Mouse (Mus musculus) forebrain, embryonic 14.5 days (tissue): Measurements from ENCODE around the gene Gabrb1. TPM values are rescaled to one million over a fixed set of nuclear protein-coding genes. Genes with fewer than 3 reads are reported as not detected.
"Not testable (repeated sequence)": the region's sequence is repeated elsewhere in the genome, so short reads cannot be mapped to it uniquely, and the experiment has no call there.

Experiments used
- ATAC-seq: fragments of 200-750 bp; cut with Nextera tagmentation; 2 replicates; pipeline ENCODE4 v1.8.0; 2017; ENCODE audit warnings: mild to moderate bottlenecking, moderate library complexity
- DNase-seq: peaks from one replicate; pipeline ENCODE4 v3.0.0-alpha.2; 2015; ENCODE audit warnings: low spot score
- H3K27ac ChIP-seq: fragments of 300-500 bp; sonication (generic); 2 replicates; pipeline ENCODE4 v1.5.1; 2014; ENCODE audit warnings: low read depth, mild to moderate bottlenecking, control low read depth, low read length, moderate library complexity
- H3K27me3 ChIP-seq: fragments of 300-500 bp; sonication (generic); replicated peaks from 2 replicates; pipeline ENCODE4 v1.6.1; 2014; ENCODE audit warnings: low read length, control low read depth, mixed read lengths; ENCODE audit not compliant: control insufficient read depth, insufficient read depth
- H3K36me3 ChIP-seq: fragments of 300-500 bp; sonication (generic); 2 replicates; pipeline ENCODE4 v1.6.1; 2014; ENCODE audit warnings: low read length, control low read depth; ENCODE audit not compliant: control insufficient read depth, insufficient read depth
- H3K4me1 ChIP-seq: fragments of 300-500 bp; sonication (generic); 2 replicates; pipeline ENCODE4 v1.6.1; 2014; ENCODE audit warnings: antibody characterized with exemption, low read length, control low read depth; ENCODE audit not compliant: control insufficient read depth, insufficient read depth
- H3K4me2 ChIP-seq: fragments of 300-500 bp; sonication (generic); 2 replicates; pipeline ENCODE4 v1.6.1; 2014; ENCODE audit warnings: mild to moderate bottlenecking, control low read depth, low read length
- H3K4me3 ChIP-seq: fragments of 300-500 bp; sonication (generic); 2 replicates; pipeline ENCODE4 v1.5.1; 2014; ENCODE audit warnings: low read depth, low read length, control low read depth
- H3K9ac ChIP-seq: fragments of 300-500 bp; sonication (generic); 2 replicates; pipeline ENCODE4 v1.6.1; 2014; ENCODE audit warnings: mild to moderate bottlenecking, low read length, control low read depth, moderate library complexity
- H3K9me3 ChIP-seq: fragments of 300-500 bp; sonication (generic); replicated peaks from 2 replicates; pipeline ENCODE4 v1.6.1; 2016; ENCODE audit warnings: low read length, control low read depth, mixed read lengths; ENCODE audit not compliant: control insufficient read depth
- WGBS: fragments of 180-500 bp; shearing (Covaris S2); extraction: QIAGEN DNeasy Blood & Tissue Kit; methylation state at CpG from one replicate; pipeline ENCODE4 v1.1.7; 2014; 5-methylcytosine and 5-hydroxymethylcytosine counted together
- polyA plus RNA-seq: library from polyadenylated mRNA; unstranded; fragments of >200 nt; fragmentation: Nextera tagmentation; extraction: Ambion mirVana; gene quantifications from 2 replicates; pipeline ENCODE4 v1.2.1, GENCODE M21; 2014

The Gabrb1 gene
- polyA plus RNA-seq, 1 experiment from 2014 or later: 8.5 TPM

DNA sequence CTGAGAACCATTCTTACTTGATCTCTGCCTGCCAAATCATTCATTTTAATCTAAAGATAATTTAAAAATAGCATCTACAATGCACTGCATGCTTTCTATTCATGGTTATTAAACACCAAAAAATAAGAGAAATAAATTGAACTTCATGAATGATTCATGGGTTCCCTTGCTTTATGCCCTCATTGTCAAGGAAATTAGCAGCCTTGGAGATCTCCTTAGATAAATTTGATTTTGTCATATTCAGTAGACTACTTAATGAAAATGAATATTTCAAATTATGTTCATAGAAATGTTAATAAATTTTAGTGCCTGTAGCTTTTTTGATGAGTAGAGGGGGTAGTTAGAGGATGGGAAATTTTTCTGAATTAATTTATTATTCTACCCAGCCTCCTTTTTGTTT, 379.0 kb downstream of the Gabrb1 start:
- no peaks in the 10 kb centered on the region for H3K4me1 ChIP-seq
- no peaks in the 10 kb centered on the region for H3K9me3 ChIP-seq
- no peak overlapping the region for H3K9ac ChIP-seq
- H3K36me3 ChIP-seq: no peaks in the 10 kb centered on the region
- ATAC-seq (no peak), DNase-seq (peak; percentile 28)
- H3K27me3 ChIP-seq: no peaks in the 10 kb centered on the region
- H3K4me2 ChIP-seq: no peak overlapping the region
- no peak overlapping the region for H3K27ac ChIP-seq
- H3K4me3 ChIP-seq: no peak overlapping the region

DNA sequence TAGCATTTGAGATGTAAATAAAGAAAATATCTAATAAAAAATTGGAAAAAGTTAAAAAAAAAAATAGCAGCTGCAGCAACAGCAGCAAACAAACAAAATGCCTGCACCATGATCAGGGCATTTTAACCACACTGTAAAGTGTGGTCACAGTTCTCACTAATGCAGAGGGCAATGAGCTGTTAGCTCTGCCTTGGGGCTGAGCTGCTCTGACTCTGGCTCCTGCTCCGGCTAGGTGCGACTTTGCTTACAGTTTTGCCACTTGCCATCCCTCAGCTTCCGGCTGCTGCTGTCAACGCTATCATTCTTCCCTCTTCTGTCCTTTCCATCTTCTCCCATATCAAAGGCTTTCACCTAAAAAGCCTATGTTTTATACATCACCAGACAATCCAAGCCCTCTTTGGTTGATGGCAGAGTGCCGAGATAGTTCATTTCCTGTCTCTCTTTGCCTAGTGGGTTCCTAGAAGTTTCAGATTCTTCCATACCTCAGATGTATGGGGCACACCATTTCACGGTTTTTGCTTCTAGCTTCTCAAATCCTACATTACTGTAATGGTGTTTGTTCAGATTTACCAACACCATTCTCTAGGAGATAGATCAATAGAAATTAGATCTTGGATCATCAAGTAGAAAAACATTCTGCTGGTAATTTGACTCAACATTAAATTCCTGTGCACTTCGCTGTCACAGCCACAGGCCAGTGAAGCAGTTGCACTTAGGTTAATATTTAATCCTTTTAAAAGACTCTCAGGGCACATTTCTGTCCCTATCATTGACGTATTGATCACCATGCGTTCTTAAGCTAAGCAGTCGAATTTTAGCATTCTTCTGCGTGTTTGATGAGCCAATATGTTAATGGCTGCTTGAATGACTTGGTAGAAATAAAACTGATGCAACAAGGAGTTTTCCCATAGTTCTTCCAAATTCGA, 385.6 kb downstream of the Gabrb1 start:
- WGBS: 90% methylated on average over 12 of the region's 12 CpGs
- ATAC-seq: no peak
- no peaks in the 10 kb centered on the region for H3K4me1 ChIP-seq

GRCm38 (mm10) chr5:72046261-72046660, 388.3 kb downstream of the Gabrb1 start:
- DNase-seq (peak; percentile 53), ATAC-seq (peak; percentile 57)
- no peaks in the 10 kb centered on the region for H3K27me3 ChIP-seq
- no peak overlapping the region for H3K4me3 ChIP-seq
- no peak overlapping the region for H3K9ac ChIP-seq
- H3K36me3 ChIP-seq: no peaks in the 10 kb centered on the region
- H3K27ac ChIP-seq: no peak overlapping the region
- H3K4me1 ChIP-seq: no peaks in the 10 kb centered on the region
- no peak overlapping the region for H3K4me2 ChIP-seq
- 48% methylated on average over 2 of the region's 2 CpGs for WGBS
- H3K9me3 ChIP-seq: no peaks in the 10 kb centered on the region

More for the DNA sequence above, 385.6 kb downstream of the Gabrb1 start:
- Histone ChIP-seq H3K36me3 (no peaks in the 10 kb centered on the region), H3K9me3 (no peaks in the 10 kb centered on the region), H3K4me2 (no peak overlapping the region), H3K27ac (no peak overlapping the region), H3K9ac (no peak overlapping the region), H3K4me3 (no peak overlapping the region), H3K27me3 (no peaks in the 10 kb centered on the region)
- no peak for DNase-seq

DNA sequence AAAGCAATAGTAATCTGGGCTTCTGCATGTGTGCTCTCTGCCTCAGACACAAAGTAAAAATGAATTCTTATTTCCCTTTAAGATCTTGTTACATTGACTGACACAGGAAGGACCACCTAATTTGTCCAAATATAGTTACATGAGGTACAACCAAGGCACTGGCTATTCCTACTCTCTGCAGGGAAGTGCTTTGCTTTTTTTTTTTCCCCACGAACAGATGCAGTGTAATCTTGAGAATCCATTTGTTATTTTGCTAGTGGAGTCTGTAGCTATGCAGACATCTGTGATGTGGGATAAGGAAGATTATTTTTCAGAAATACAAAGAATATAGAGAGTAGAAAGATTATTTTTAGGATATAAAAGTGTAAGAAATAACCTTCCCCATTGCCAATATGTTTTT, 406.2 kb downstream of the Gabrb1 start:
- Histone ChIP-seq H3K4me3 (no peak overlapping the region), H3K27ac (no peak overlapping the region), H3K4me2 (no peak overlapping the region), H3K4me1 (no peaks in the 10 kb centered on the region), H3K9me3 (no peaks in the 10 kb centered on the region), H3K9ac (no peak overlapping the region), H3K27me3 (no peaks in the 10 kb centered on the region), H3K36me3 (no peaks in the 10 kb centered on the region)
- no peak for DNase-seq
- ATAC-seq: no peak
- WGBS: 62% methylated on average over 1 of the region's 1 CpGs

DNA sequence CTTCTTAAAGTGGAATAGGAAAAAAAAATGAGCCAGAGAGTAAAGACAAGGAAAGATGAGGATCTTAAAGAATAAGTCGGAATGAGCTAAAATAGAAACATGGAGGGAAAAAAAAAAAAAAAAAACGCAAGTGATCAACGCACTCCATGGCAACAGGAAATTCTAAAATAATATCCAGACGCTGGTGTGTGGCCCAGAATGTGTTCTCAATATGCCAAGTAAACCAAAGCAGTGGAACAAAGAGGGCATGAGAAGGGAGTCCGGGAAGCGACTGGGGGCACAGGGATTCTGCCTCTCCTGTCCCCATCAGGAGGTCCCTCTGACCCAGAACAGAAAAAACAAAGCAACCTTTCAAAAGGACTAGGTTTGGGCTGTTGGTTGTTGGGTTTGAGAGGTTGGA, 410.9 kb downstream of the Gabrb1 start:
- Histone ChIP-seq H3K4me3 (no peak overlapping the region), H3K27me3 (no peaks in the 10 kb centered on the region), H3K36me3 (no peaks in the 10 kb centered on the region), H3K27ac (no peak overlapping the region), H3K9me3 (no peaks in the 10 kb centered on the region), H3K9ac (no peak overlapping the region), H3K4me1 (no peaks in the 10 kb centered on the region), H3K4me2 (no peak overlapping the region)
- DNase-seq: no peak
- ATAC-seq: no peak
- 68% methylated on average over 6 of the region's 6 CpGs for WGBS

- H3K4me2 ChIP-seq, H3K4me1 ChIP-seq, H3K4me3 ChIP-seq, DNase-seq, H3K27me3 ChIP-seq, H3K27ac ChIP-seq, ATAC-seq, H3K9ac ChIP-seq, H3K9me3 ChIP-seq, H3K36me3 ChIP-seq: not testable (repeated sequence)
- WGBS: 93% methylated on average over 7 of the region's 7 CpGs
These were observed 411.5 kb downstream of the Gabrb1 start for GRCm38 (mm10) chr5:72069398-72069797.

DNA sequence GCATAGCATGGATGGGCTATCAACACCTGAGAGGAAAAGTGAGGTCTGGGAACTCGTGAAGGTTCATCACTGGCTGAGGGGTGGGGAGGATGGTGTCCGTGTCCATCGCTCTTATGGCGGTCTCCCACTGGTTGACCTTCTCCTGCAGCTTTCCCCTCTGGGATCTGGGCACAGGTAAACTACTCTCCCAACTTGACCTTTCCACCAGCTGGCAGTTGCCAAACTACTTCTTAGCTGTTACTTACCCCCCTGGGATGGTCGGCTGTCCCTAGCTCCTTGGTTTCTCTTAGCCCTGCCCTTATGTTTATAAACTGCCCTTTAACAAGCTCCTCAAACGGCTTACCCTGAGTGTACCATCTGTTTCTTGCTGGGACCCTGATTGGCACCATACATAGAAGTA, 418.9 kb downstream of the Gabrb1 start:
- DNase-seq (no peak), ATAC-seq (no peak)
- 92% methylated on average over 6 of the region's 6 CpGs for WGBS
- Histone ChIP-seq H3K27me3 (no peaks in the 10 kb centered on the region), H3K36me3 (no peaks in the 10 kb centered on the region), H3K4me3 (no peak overlapping the region), H3K9ac (no peak overlapping the region), H3K4me1 (no peaks in the 10 kb centered on the region), H3K27ac (no peak overlapping the region), H3K9me3 (no peaks in the 10 kb centered on the region), H3K4me2 (no peak overlapping the region)

- Histone ChIP-seq H3K9me3 (no peaks in the 10 kb centered on the region), H3K4me1 (no peaks in the 10 kb centered on the region), H3K4me2 (no peak overlapping the region), H3K9ac (no peak overlapping the region), H3K36me3 (no peaks in the 10 kb centered on the region), H3K4me3 (no peak overlapping the region), H3K27ac (no peak overlapping the region), H3K27me3 (no peaks in the 10 kb centered on the region)
- WGBS: 80% methylated on average over 1 of the region's 1 CpGs
- DNase-seq (no peak), ATAC-seq (no peak)
These were observed 428.6 kb downstream of the Gabrb1 start for GRCm38 (mm10) chr5:72086518-72086917.

DNA sequence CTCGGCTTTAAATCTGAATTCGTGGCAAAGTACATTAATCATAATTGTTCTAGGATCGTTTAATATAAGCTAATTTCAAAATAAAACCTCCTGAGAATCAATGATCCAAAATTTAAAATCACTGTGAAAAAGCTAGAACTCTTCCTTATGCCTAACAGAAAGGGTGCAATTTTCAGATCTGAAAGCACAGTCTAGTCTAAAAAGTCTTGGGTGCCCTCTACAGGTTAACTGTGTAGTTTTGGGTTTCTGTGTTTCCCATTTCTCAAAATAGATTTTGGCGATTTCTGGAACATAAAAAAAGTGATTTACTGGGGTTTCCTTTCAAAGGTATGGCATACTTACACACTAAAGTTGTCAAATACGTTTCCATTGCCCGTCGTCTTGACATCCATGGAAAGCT, 436.7 kb downstream of the Gabrb1 start:
- H3K4me3 ChIP-seq: no peak overlapping the region
- H3K27ac ChIP-seq: no peak overlapping the region
- peak; percentile 81 for DNase-seq
- H3K4me2 ChIP-seq: no peak overlapping the region
- no peaks in the 10 kb centered on the region for H3K9me3 ChIP-seq
- no peaks in the 10 kb centered on the region for H3K27me3 ChIP-seq
- no peaks in the 10 kb centered on the region for H3K36me3 ChIP-seq
- peak; percentile 79 for ATAC-seq
- no peak overlapping the region for H3K9ac ChIP-seq
- H3K4me1 ChIP-seq: no peaks in the 10 kb centered on the region
- WGBS: 63% methylated on average over 7 of the region's 7 CpGs
